Comparison of ENCODE assay signal across 8 mouse cellular contexts in the genomic region with DNA sequence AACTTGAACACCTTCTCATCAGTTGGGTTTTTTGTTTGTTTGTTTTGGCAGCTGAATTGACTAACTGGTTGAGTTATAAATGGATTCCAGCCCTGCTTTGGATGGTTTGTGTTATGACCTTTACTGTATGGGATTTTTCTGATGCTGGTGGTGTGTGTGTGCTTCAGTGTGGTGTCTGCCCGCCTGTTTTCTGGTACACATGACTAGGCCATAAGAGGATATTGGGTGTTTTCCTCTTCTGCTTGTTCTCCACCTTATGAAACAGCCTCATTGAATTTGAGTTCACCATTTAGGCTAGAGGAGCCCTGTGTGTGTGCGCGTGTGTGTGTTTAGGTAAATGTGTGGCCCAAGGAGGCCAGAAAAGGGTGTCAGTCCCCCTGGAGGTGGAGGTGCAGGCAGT. TPM values are rescaled to one million over a fixed set of nuclear protein-coding genes. Genes with fewer than 3 reads are reported as not detected.
A peak's percentile ranks its signal among the peaks of the same experiment; 100 is the strongest.
DNase-seq lines count a peak whose midpoint lies in the region; ATAC-seq and TF ChIP-seq lines count a peak whose summit lies in the region.

No protein-coding gene starts in this region.

- peak overlapping the region; percentile 67 for H3K9ac ChIP-seq in MEL (ENCODE audit: control insufficient read depth, low read depth, low read length, poor library complexity, severe bottlenecking)
- H3K9ac ChIP-seq in midbrain, embryonic 12.5 days (replicated peaks), result peak overlapping the region; percentile 99

- peaks cover 7% of the 10 kb centered on the region; the same call in 1 of the 2 replicates for H3K4me1 ChIP-seq in kidney, adult 2 months (ENCODE audit: control insufficient read depth, insufficient read depth, low read length)
- H3K4me1 ChIP-seq in MEL (ENCODE audit: control insufficient read depth in 1 of 2, insufficient read depth in 2 of 2, low read length in 2 of 2), result peaks cover 5 to 9% of the 10 kb centered on the region in 2 experiments
- peaks cover 37% of the 10 kb centered on the region for H3K4me1 ChIP-seq in hindbrain, embryonic 10.5 days (replicated peaks)
- H3K4me1 ChIP-seq in midbrain, embryonic 12.5 days, result peaks cover 33% of the 10 kb centered on the region

- H3K4me3 ChIP-seq in kidney, adult 2 months (ENCODE audit: insufficient read depth, low read depth, low read length), result no peak overlapping the region
- H3K4me3 ChIP-seq in MEL (ENCODE audit: control insufficient read depth in 1 of 2, insufficient read depth in 1 of 2, low read depth in 2 of 2, low read length in 2 of 2), result peak overlapping the region; percentile 79 to 89
- H3K4me3 ChIP-seq in hindbrain, embryonic 10.5 days, result peak overlapping the region; percentile 98
- peak overlapping the region; percentile 94 for H3K4me3 ChIP-seq in midbrain, embryonic 12.5 days

- H3K27me3 ChIP-seq in kidney, adult 2 months (replicated peaks; ENCODE audit: control insufficient read depth, insufficient read depth, low read length), result no peaks in the 10 kb centered on the region
- H3K27me3 ChIP-seq in MEL (ENCODE audit: control insufficient read depth in 1 of 2, insufficient read depth in 2 of 2, low read length in 2 of 2), result no peaks in the 10 kb centered on the region
- H3K27me3 ChIP-seq in hindbrain, embryonic 10.5 days (ENCODE audit: insufficient read depth, poor library complexity, severe bottlenecking), result no peaks in the 10 kb centered on the region
- no peaks in the 10 kb centered on the region for H3K27me3 ChIP-seq in midbrain, embryonic 12.5 days

- H3K4me2 ChIP-seq in midbrain, embryonic 12.5 days (replicated peaks), result peak overlapping the region; percentile 82

- TF ChIP-seq RAD21 in MEL (IDR thresholded peaks at IDR 0.05; ENCODE audit: low read depth, low read length), result no peak

- H3K27ac ChIP-seq in kidney, adult 2 months (ENCODE audit: insufficient read depth, low read depth, low read length), result no peak overlapping the region
- H3K27ac ChIP-seq in MEL (ENCODE audit: control insufficient read depth, low read depth, low read length), result peak overlapping the region; percentile 82
- H3K27ac ChIP-seq in hindbrain, embryonic 10.5 days, result peak overlapping the region; percentile 100
- H3K27ac ChIP-seq in midbrain, embryonic 12.5 days (replicated peaks), result peak overlapping the region; percentile 99; the same call in 1 of the 2 replicates

- 44% methylated on average over 3 of the region's 3 CpGs for WGBS in kidney, adult 2 months
- WGBS in hindbrain, embryonic 10.5 days, result 69% methylated on average over 3 of the region's 3 CpGs
- 68% methylated on average over 3 of the region's 3 CpGs for WGBS in midbrain, embryonic 12.5 days

- DNase-seq in kidney, adult 2 months, result peak; percentile 21
- no peak for DNase-seq in kidney, postnatal 14 days
- peak; percentile 61 for DNase-seq in MEL (ENCODE audit: low read depth, low spot score)
- DNase-seq in hindbrain, embryonic 10.5 days (ENCODE audit: low spot score), result no peak
- no peak for DNase-seq in urinary bladder, postnatal 10 days (ENCODE audit: low spot score)
- DNase-seq in cerebellum, adult 11-12 months, result no peak
- no peak for DNase-seq in spleen, adult 18-20 months

- no peaks in the 10 kb centered on the region for H3K9me3 ChIP-seq in MEL (replicated peaks; ENCODE audit: insufficient read depth, low read length)
- H3K9me3 ChIP-seq in hindbrain, embryonic 10.5 days, result no peaks in the 10 kb centered on the region
- no peaks in the 10 kb centered on the region for H3K9me3 ChIP-seq in midbrain, embryonic 12.5 days

- TF ChIP-seq POLR2A in kidney, adult 2 months (IDR thresholded peaks at IDR 0.05; ENCODE audit: low read depth, low read length), result no peak
- no peak for TF ChIP-seq POLR2A in MEL (IDR thresholded peaks at IDR 0.05; ENCODE audit: control insufficient read depth in 1 of 2, insufficient read depth in 1 of 2, low read depth in 1 of 2, low read length in 2 of 2, poor library complexity in 1 of 2)

- TF ChIP-seq EP300 in MEL (IDR thresholded peaks at IDR 0.05; ENCODE audit: low read depth in 1 of 2, low read length in 2 of 2), result no peak

- no peak for ATAC-seq in midbrain, embryonic 12.5 days (ENCODE audit: low FRiP score, low read depth)

- H3K36me3 ChIP-seq in kidney, adult 2 months (ENCODE audit: control insufficient read depth, insufficient read depth, low read length), result no peaks in the 10 kb centered on the region
- peaks cover 0 to 24% of the 10 kb centered on the region in 2 experiments; a peak in 2 of 4 replicates for H3K36me3 ChIP-seq in MEL (ENCODE audit: control insufficient read depth in 1 of 2, insufficient read depth in 2 of 2, low read length in 2 of 2)
- peaks cover 5% of the 10 kb centered on the region for H3K36me3 ChIP-seq in hindbrain, embryonic 10.5 days
- H3K36me3 ChIP-seq in midbrain, embryonic 12.5 days, result no peaks in the 10 kb centered on the region; the same call in 1 of the 2 replicates

- no peak for TF ChIP-seq CTCF in kidney, adult 2 months (conservative IDR thresholded peaks at IDR 0.05; ENCODE audit: insufficient read depth, insufficient read length, low read depth, low read length)
- no peak for TF ChIP-seq CTCF in MEL (IDR thresholded peaks at IDR 0.05 in 2 of 3, conservative IDR thresholded peaks at IDR 0.05 in 1 of 3; ENCODE audit: control insufficient read depth in 1 of 3, insufficient read depth in 1 of 3, low read depth in 2 of 3, low read length in 3 of 3, poor library complexity in 1 of 3, severe bottlenecking in 1 of 3)

- H3K79me2 ChIP-seq in MEL (ENCODE audit: control insufficient read depth, insufficient read depth, low read length, poor library complexity), result peaks cover 35% of the 10 kb centered on the region

TF ChIP-seq in MEL, 35 proteins besides CTCF, POLR2A, EP300 and RAD21:
- no peak for TF ChIP-seq UBTF (IDR thresholded peaks at IDR 0.05; ENCODE audit: borderline replicate concordance, insufficient read depth, low read depth, low read length)
- no peak for TF ChIP-seq CHD2 (IDR thresholded peaks at IDR 0.05; ENCODE audit: low read length)
- no peak for TF ChIP-seq MXI1 (IDR thresholded peaks at IDR 0.05; ENCODE audit: low read depth, low read length)
- TF ChIP-seq KAT2A (conservative IDR thresholded peaks at IDR 0.05; ENCODE audit: low read depth, low read length), result no peak

RNA-seq across cellular contexts. Expression of a gene that starts 1.1 kb away (rescaled TPM):
- polyA plus RNA-seq in kidney, adult 2 months (2012; rRNA removed), result 22.5 and 25.3 TPM in 2 replicates
- 14.9 and 19.5 TPM in 2 replicates for total RNA-seq in MEL (2012; rRNA removed)
- polyA plus RNA-seq in MEL (2012; ENCODE audit: insufficient read depth in 1 of 2, insufficient read length in 2 of 2, low read depth in 1 of 2, low replicate concordance in 2 of 2, missing spikeins in 1 of 2), result 100 to 1,000 TPM in 1 of 2 experiments, 10 to 100 TPM in 1; 47.4 to 145 TPM
- polyA plus RNA-seq in hindbrain, embryonic 10.5 days (2016; fragmentation: Nextera tagmentation; extraction: Ambion mirVana), result 104 and 106 TPM in 2 replicates
- 99.0 and 105 TPM in 2 replicates for polyA plus RNA-seq in midbrain, embryonic 12.5 days (2016; fragmentation: Nextera tagmentation; extraction: Ambion mirVana)

RNA-seq across cellular contexts. Expression of a gene that starts 2.1 kb away (rescaled TPM):
- polyA plus RNA-seq in kidney, adult 2 months (2012; rRNA removed), result 12.7 and 16.7 TPM in 2 replicates
- 24.4 and 24.5 TPM in 2 replicates for total RNA-seq in MEL (2012; rRNA removed)
- polyA plus RNA-seq in MEL (2012; ENCODE audit: insufficient read depth in 1 of 2, insufficient read length in 2 of 2, low read depth in 1 of 2, low replicate concordance in 2 of 2, missing spikeins in 1 of 2), result 10 to 100 TPM in 1 of 2 experiments, not detected in 1; 43.8 TPM
- 198 and 208 TPM in 2 replicates for polyA plus RNA-seq in hindbrain, embryonic 10.5 days (2016; fragmentation: Nextera tagmentation; extraction: Ambion mirVana)
- 238 and 256 TPM in 2 replicates for polyA plus RNA-seq in midbrain, embryonic 12.5 days (2016; fragmentation: Nextera tagmentation; extraction: Ambion mirVana)

RNA-seq across cellular contexts. Expression of a gene that starts 12.1 kb away (rescaled TPM):
- 27.3 and 28.6 TPM in 2 replicates for polyA plus RNA-seq in kidney, adult 2 months (2012; rRNA removed)
- total RNA-seq in MEL (2012; rRNA removed), result 47.2 and 65.3 TPM in 2 replicates
- 10 to 100 TPM in 1 of 2 experiments, not detected in 1; 90.5 TPM for polyA plus RNA-seq in MEL (2012; ENCODE audit: insufficient read depth in 1 of 2, insufficient read length in 2 of 2, low read depth in 1 of 2, low replicate concordance in 2 of 2, missing spikeins in 1 of 2)
- polyA plus RNA-seq in hindbrain, embryonic 10.5 days (2016; fragmentation: Nextera tagmentation; extraction: Ambion mirVana), result 52.5 and 57.7 TPM in 2 replicates
- polyA plus RNA-seq in midbrain, embryonic 12.5 days (2016; fragmentation: Nextera tagmentation; extraction: Ambion mirVana), result 36.6 and 44.3 TPM in 2 replicates

RNA-seq across cellular contexts. Expression of a gene that starts 12.9 kb away (rescaled TPM):
- polyA plus RNA-seq in kidney, adult 2 months (2012; rRNA removed), result 0.15 TPM in 1 of 2 replicates, not detected in the other
- total RNA-seq in MEL (2012; rRNA removed), result 6.8 and 11.6 TPM in 2 replicates
- under 1 TPM in 1 of 2 experiments, not detected in 1; 0.56 TPM for polyA plus RNA-seq in MEL (2012; ENCODE audit: insufficient read depth in 1 of 2, insufficient read length in 2 of 2, low read depth in 1 of 2, low replicate concordance in 2 of 2, missing spikeins in 1 of 2)
- 1.5 and 1.8 TPM in 2 replicates for polyA plus RNA-seq in hindbrain, embryonic 10.5 days (2016; fragmentation: Nextera tagmentation; extraction: Ambion mirVana)
- 2.3 and 2.4 TPM in 2 replicates for polyA plus RNA-seq in midbrain, embryonic 12.5 days (2016; fragmentation: Nextera tagmentation; extraction: Ambion mirVana)

RNA-seq across cellular contexts. Expression of a gene that starts 43.4 kb away (rescaled TPM):
- 20.3 and 22.2 TPM in 2 replicates for polyA plus RNA-seq in kidney, adult 2 months (2012; rRNA removed)
- total RNA-seq in MEL (2012; rRNA removed), result not detected in 2 replicates
- under 1 TPM in 1 of 2 experiments, not detected in 1; 0.11 TPM for polyA plus RNA-seq in MEL (2012; ENCODE audit: insufficient read depth in 1 of 2, insufficient read length in 2 of 2, low read depth in 1 of 2, low replicate concordance in 2 of 2, missing spikeins in 1 of 2)
- 26.1 and 33.9 TPM in 2 replicates for polyA plus RNA-seq in hindbrain, embryonic 10.5 days (2016; fragmentation: Nextera tagmentation; extraction: Ambion mirVana)
- 29.5 and 32.0 TPM in 2 replicates for polyA plus RNA-seq in midbrain, embryonic 12.5 days (2016; fragmentation: Nextera tagmentation; extraction: Ambion mirVana)

Comparison
In these comparisons a context has a peak if more than half of its experiments do, and no peak if none do; other contexts are left out.
1. DNase-seq: peak in kidney, adult 2 months (single experiment) and MEL (single experiment); none in kidney, postnatal 14 days (single experiment), hindbrain, embryonic 10.5 days (single experiment), urinary bladder, postnatal 10 days (single experiment), cerebellum, adult 11-12 months (single experiment) and spleen, adult 18-20 months (0 of 2).